Mouse (Mus musculus): ENCODE measurements around the gene Tmem213. TPM values are rescaled to one million over a fixed set of nuclear protein-coding genes. Genes with fewer than 3 reads are reported as not detected.

Gene Tmem213
- not detected for total RNA-seq (2023)

GRCm38 (mm10) chr6:38109160-38109795 is at the start of gene Tmem213:
TSS of gene Tmem213 (plus strand) at chr6:38109255.

DNA sequence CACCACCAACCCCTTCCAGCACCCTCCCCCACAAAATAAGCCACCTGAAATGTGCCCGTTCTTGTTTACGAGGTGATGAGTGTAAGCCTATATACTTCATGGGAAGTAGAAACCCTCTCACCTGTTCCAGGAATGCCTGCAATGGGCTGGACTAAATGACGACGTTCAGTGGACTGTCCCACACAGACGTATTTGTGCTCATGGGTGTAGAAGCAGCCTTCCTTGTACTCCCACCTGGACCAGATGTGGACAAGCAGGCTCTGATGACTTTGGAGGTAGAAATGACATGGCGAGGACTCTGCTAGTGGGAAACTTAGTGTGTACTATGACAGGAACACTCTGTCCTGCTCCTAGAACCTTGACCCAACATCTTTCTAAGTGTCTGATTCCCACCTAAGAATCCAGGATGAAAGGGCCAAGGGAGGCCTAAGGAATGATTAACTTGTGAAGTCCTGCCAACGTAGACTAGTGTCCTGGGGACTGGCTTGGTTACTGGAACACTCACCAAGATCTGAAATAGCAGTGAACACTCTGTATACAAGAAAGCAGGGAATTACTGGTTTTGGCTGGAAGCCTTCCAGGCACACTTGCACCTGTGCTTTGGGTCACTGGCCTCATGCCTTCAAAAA is 15.3 kb downstream of the Tmem213 start, which contains the start of gene Atp6v0a4:
Gene Atp6v0a4 (minus strand): TSS at position 380 of the 629 bp plus-strand sequence.

Other genes starting within 250 kb of the Tmem213 start
- gene Trim24, start 238.4 kb upstream of the Tmem213 start, total RNA-seq (2023) = 10 to 100 TPM; 16.9 to 21.3 TPM
- not detected for gene Svopl, start 62.3 kb upstream of the Tmem213 start, total RNA-seq (2023)
- 1 to 10 TPM; 2.0 to 3.1 TPM for gene Atp6v0a4, start 15.3 kb downstream of the Tmem213 start, total RNA-seq (2023)
- gene D630045J12Rik, start 144.8 kb downstream of the Tmem213 start, total RNA-seq (2023) = under 1 TPM; 0.09 to 0.33 TPM
- gene Zc3hav1l, start 190.0 kb downstream of the Tmem213 start, total RNA-seq (2023) = 1 to 10 TPM; 1.4 to 1.8 TPM
- gene Zc3hav1, start 245.3 kb downstream of the Tmem213 start, total RNA-seq (2023) = 10 to 100 TPM; 80.5 to 98.0 TPM